Mouse (Mus musculus) embryonic fibroblast, embryonic 13.5 days (primary cell): ENCODE results near the gene Syn3.

Experiments used
- CTCF ChIP-seq: IDR thresholded peaks from 2 replicates; pipeline ENCODE4 v1.5.1; 2011; ENCODE audit warnings: mild to moderate bottlenecking, control low read depth, low read length, moderate library complexity, borderline replicate concordance; ENCODE audit not compliant: insufficient read depth
- POLR2A ChIP-seq: IDR thresholded peaks from 2 replicates; pipeline ENCODE4 v1.6.1; 2011; ENCODE audit warnings: low read depth, mild to moderate bottlenecking, control low read depth, low read length, moderate library complexity

- TF ChIP-seq CTCF (no peak), POLR2A (no peak)
Measured at GRCm38 (mm10) chr10:86358307-86358975, 140.3 kb downstream of the Syn3 start.
